Mouse (Mus musculus): ENCODE data around the gene Camkv.
A peak's percentile ranks its signal among the peaks of the same experiment; 100 is the strongest.

The Camkv gene

DNA sequence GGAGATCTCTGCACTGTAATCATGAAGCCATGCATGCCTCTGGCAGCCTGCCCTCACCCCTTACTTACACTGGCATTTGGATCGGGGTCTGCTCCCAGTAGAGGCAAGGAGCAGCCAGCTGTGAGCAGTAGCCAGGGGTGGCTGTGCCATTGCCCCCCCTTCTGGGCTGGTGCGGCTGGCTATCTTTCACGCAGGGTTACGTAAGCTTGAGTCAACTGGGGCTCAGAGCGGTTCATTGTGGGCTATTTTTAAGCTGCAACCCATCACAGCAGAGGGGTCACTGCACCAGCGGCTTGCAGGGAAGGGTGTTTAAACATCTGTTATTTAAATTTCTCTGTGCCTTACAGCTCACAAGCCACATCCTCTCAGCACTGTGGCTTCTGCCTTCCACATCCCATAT, 11.5 kb upstream of the Camkv start:
- DNase-seq: no peak

GRCm38 (mm10) chr9:107925251-107925650, 10.2 kb upstream of the Camkv start:
- no peak for DNase-seq

- DNase-seq: no peak
Observed at GRCm38 (mm10) chr9:107926920-107927420, 8.5 kb upstream of the Camkv start.

DNA sequence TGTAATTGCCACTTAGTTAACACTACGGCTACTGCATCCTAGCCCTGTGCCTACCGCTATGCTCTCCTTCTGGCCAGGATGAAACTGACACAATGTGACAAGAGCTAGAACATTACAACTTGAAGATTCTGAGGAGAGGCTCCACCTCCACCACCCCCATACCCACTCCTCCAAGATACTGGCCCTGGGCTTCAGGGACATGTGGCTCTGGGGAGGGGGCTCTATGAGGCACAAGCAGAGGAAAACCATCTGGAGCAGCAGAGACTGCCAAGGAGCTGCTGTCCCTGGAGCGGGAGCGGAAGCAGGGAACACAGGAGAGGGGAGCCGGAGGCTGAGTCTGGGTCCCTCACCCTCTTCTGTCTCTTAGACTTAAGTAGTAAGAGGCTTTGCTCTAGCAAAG, 7.7 kb upstream of the Camkv start:
- DNase-seq: no peak

GRCm38 (mm10) chr9:107928169-107928568, 7.3 kb upstream of the Camkv start, which contains the start of gene Actl11:
Gene Actl11 (plus strand): TSS chr9:107928469.
- no peak for DNase-seq

GRCm38 (mm10) chr9:107932221-107932620, 3.3 kb upstream of the Camkv start:
- no peak for DNase-seq

DNA sequence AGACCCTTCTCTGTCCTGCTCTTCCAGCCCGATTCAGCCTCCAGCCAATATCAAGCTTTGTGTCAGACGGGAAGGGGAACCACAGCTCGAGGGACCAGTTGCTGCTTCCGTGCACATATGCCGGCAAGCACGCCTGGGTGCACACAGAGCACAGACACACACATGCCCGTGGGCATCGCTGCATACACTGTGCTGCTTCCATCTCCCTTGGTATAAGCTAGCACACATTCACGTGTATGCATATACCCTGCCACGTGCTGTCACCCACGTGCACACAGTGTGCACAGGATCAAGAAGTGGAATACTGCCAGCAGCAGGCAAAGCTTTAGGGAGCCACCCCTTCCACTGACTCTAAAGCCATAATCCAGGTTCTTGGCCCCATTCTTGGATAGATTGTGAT, 1.3 kb upstream of the Camkv start:
- DNase-seq: no peak

DNA sequence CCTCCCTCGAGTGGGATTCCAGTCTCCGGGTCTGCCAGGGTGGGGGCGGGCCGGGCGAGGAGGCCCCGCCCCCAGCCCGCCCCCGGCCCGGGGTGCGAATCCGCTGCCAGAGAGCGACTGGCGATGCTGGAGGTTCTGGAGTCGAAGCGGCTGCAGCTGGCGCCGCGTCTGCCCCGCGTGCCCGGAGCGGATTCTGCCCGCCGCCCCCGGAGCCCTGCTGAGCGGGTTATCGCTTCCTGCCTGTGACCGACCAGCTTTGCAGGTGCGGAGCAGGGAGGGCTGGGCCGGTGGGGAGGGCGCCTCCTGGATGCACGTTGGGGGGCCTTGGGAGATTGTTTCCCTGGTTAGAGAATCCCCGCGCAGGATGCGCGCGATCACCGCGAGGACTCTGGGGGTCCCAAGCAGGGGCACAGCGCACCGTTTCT, 328 bp downstream of the Camkv start:
- peak; percentile 6 for DNase-seq

GRCm38 (mm10) chr9:107936215-107936822, 845 bp downstream of the Camkv start:
- DNase-seq: no peak

- no peak for DNase-seq
Observed at GRCm38 (mm10) chr9:107936831-107937230, 1.4 kb downstream of the Camkv start.

DNA sequence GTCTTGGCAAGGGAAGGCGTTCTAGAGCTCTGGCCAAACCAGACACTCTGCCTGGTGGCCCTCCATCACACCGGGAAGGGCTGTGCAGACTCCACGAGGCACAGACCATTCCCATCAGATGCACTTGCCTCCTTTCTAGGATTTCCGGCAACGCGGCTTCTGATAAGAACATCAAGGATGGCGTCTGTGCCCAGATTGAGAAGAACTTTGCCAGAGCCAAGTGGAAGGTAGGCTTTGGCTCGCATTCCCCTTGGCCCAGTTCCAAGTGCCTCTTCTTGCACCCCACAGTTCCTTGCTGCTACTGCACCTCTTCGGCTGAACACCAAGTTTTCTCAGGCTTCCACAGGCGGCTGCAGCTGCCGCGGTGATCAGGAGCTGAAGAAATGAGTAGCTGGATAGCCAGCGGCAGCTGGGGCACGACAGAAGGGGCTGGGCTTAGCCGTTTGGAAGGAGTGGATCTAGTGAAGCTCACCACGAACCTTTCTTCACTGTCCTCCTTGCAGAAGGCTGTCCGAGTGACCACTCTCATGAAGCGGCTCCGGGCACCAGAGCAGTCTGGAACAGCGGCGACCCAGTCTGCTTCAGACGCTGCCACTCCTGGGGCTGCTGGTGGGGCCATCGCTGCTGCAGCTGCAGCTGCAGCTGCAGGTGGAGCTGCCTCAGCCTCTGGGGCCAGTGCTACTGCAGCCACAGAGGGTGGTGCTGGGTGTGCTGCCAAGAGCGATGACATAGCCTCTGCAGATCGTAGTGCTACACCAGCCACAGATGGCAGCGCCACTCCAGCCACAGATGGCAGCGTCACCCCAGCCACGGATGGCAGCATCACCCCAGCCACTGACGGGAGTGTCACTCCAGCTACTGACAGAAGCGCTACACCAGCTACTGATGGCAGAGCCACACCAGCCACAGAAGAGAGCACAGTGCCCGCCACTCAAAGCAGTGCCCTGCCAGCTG, 12.0 kb downstream of the Camkv start:
- DNase-seq: no peak

GRCm38 (mm10) chr9:107949184-107949921, 13.9 kb downstream of the Camkv start:
- DNase-seq: no peak

- DNase-seq: no peak
Observed at GRCm38 (mm10) chr9:107949922-107950235, 14.4 kb downstream of the Camkv start, which contains the start of gene Traip. Gene Traip (plus strand): TSS chr9:107950136.

DNA sequence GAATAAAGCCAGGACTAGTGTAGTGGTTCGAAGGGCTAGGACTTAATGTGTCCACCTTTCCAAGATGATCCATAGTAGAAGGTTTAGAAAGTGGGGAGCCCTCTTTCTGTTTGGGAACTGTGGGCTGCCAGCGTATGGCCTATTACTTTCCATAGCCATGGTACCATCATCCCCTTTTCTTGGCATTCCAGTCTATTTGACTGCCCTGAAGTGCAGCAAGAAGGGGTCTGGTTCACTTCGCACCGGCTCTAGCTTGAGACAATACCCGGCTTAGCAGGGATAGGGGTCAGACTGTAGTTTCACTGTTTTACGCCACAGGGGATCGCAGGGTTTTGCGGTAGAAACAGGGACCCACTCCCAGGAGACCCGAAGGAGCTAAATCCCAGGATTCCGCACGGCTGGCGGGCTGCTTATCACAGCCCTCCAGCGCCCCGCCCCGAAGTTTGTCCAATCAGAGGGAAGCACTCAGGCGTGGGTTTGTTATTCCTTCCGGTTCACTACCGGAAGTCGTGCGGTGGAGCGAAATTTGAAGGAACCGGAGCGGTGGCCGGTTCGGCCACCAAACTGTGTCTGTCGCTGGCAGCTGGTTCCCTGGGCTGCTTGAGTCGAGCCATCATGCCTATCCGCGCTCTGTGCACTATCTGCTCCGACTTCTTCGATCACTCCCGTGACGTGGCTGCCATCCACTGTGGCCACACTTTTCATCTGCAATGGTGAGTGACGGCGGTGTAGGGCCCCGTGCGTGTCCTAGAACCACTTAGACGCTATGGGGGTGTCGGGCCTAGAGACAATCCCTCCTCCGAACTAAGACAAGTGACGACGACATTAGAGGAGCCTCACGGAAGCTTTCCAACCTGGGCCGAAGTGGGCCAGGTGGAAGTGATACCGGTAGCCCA, 15.2 kb downstream of the Camkv start:
- DNase-seq: peak; percentile 95

GRCm38 (mm10) chr9:107955613-107956289, 20.3 kb downstream of the Camkv start:
- DNase-seq: peak; percentile 26

DNA sequence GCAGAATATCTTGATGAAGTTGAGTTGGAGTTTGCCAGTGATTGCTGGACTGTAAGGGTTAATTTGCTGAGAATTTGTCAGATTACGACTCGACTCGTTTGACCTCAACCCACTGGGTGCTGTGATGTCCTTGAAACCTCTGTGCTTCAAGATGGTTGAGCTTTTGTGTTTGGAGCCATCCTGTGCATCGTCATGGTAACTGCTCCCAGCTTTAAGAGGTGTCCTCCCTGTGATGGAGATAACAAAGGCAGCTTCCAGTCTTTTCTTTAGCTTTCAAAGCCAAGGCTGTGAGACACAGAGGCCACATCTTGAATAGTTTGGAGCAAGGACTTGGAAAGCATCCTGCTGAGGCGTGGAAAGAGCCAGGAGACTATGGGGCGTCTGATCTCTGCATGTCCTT, 21.7 kb downstream of the Camkv start:
- no peak for DNase-seq

GRCm38 (mm10) chr9:107959896-107960295, 24.4 kb downstream of the Camkv start:
- no peak for DNase-seq

DNA sequence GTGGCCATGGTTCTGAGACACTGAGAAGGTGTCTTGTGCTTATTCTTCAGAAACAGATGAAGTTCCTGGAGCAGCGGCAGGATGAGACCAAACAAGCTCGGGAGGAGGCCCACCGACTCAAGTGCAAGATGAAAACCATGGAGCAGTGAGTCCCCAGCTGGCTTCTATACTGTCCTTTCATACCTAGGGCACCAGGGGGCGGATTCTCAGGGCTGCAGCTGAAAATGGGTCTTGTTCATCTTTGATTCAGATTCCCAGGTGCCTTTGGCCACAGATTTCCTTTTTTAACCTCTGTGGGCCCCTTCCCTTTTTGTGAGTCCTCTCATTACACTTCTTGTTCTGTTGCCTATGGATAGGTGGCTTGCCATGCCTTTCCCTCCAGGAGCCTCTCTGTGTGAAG, 25.5 kb downstream of the Camkv start:
- DNase-seq: no peak

GRCm38 (mm10) chr9:107961351-107961762, 25.9 kb downstream of the Camkv start:
- DNase-seq: no peak

- DNase-seq: no peak
Observed at GRCm38 (mm10) chr9:107961881-107962280, 26.4 kb downstream of the Camkv start.

- DNase-seq: no peak
Observed at GRCm38 (mm10) chr9:107962916-107963315, 27.4 kb downstream of the Camkv start.

- DNase-seq: peak; percentile 93
Observed at GRCm38 (mm10) chr9:107963700-107964099, 28.2 kb downstream of the Camkv start.

Measured in lung, postnatal 14 days (tissue).